ENCODE assay signal across 9 mouse cellular contexts in genomic region chr3:79813814-79814490, GRCm38 (mm10). TPM values are rescaled to one million over a fixed set of nuclear protein-coding genes. Genes with fewer than 3 reads are reported as not detected.
DNase-seq lines count a peak whose midpoint lies in the region; ATAC-seq and TF ChIP-seq lines count a peak whose summit lies in the region.
"Had no signal": no experiment of that assay in that cellular context is flagged by ENCODE, and none has a peak within 500 bp of the region (broad histone marks: within the 10 kb centered on the region; RNA-seq: fewer than 3 reads in every experiment).

No protein-coding gene starts in this region.

- in situ Hi-C loops in ES-E14 (cut with MboI; ENCODE audit: low sequenced_read_pairs in 2 of 2, unreplicated experiment in 2 of 2), result loop anchor here (5.0 to 25.0 kb wide), 2 partner anchors 147 to 852 kb away; no protein-coding TSS in a partner anchor

- peak overlapping the region; percentile 19; the same call in 1 of the 2 replicates for H3K4me2 ChIP-seq in forebrain, embryonic 12.5 days
- H3K4me2 ChIP-seq: lung, embryonic 15.5 days had no signal

- peak; percentile 46 for DNase-seq in ES-E14 (ENCODE audit: low read depth, low spot score)
- DNase-seq in c-Kit-positive CD71-positive TER-119-negative erythroid progenitor cells, embryonic 14.5 days (ENCODE audit: low read depth), result peak; percentile 65
- DNase-seq in hindbrain, embryonic 10.5 days (ENCODE audit: low spot score), result peak; percentile 76
- DNase-seq in layer of hippocampus, adult 9-11 months, result peak; percentile 78
- peak; percentile 79 for DNase-seq in lung, postnatal 14 days
- peak; percentile 59 for DNase-seq in retina, postnatal 7 days (ENCODE audit: low read depth, low spot score)
- DNase-seq in urinary bladder, adult 2 months (ENCODE audit: low spot score), result peak; percentile 53

- ATAC-seq in forebrain, embryonic 12.5 days (ENCODE audit: low FRiP score), result peak; percentile 88

- no peaks in the 10 kb centered on the region for H3K27me3 ChIP-seq in forebrain, embryonic 12.5 days
- H3K27me3 ChIP-seq in hindbrain, embryonic 10.5 days (ENCODE audit: insufficient read depth, poor library complexity, severe bottlenecking), result no peaks in the 10 kb centered on the region
- H3K27me3 ChIP-seq: lung, embryonic 15.5 days had no signal

- H3K9ac ChIP-seq in ES-E14 (ENCODE audit: insufficient read depth, low read depth, low read length, poor library complexity, severe bottlenecking), result no peak overlapping the region
- H3K9ac ChIP-seq in forebrain, embryonic 12.5 days, result no peak overlapping the region
- H3K9ac ChIP-seq: lung, embryonic 15.5 days had no signal

- H3K9me3 ChIP-seq in ES-E14 (ENCODE audit: control insufficient read depth, insufficient read depth, low read depth, low read length), result no peaks in the 10 kb centered on the region
- no peaks in the 10 kb centered on the region for H3K9me3 ChIP-seq in forebrain, embryonic 12.5 days
- H3K9me3 ChIP-seq in hindbrain, embryonic 10.5 days, result no peaks in the 10 kb centered on the region
- H3K9me3 ChIP-seq: lung, embryonic 15.5 days had no signal

- H3K36me3 ChIP-seq in ES-E14 (ENCODE audit: control insufficient read depth, insufficient read depth, low read length, poor library complexity, severe bottlenecking), result no peaks in the 10 kb centered on the region
- H3K36me3 ChIP-seq in forebrain, embryonic 12.5 days (replicated peaks), result no peaks in the 10 kb centered on the region
- H3K36me3 ChIP-seq in hindbrain, embryonic 10.5 days, result no peaks in the 10 kb centered on the region
- H3K36me3 ChIP-seq: lung, embryonic 15.5 days had no signal

- H3K27ac ChIP-seq in ES-E14 (ENCODE audit: insufficient read depth, low read depth, low read length, poor library complexity, severe bottlenecking), result no peak overlapping the region
- H3K27ac ChIP-seq in forebrain, embryonic 12.5 days, result no peak overlapping the region
- no peak overlapping the region for H3K27ac ChIP-seq in hindbrain, embryonic 10.5 days
- H3K27ac ChIP-seq: lung, embryonic 15.5 days had no signal

- 27% methylated on average over 19 of the region's 19 CpGs for WGBS in forebrain, embryonic 12.5 days
- WGBS in hindbrain, embryonic 10.5 days, result 32% methylated on average over 19 of the region's 19 CpGs

- H3K4me1 ChIP-seq in ES-E14 (ENCODE audit: control insufficient read depth in 2 of 2, insufficient read depth in 2 of 2, low read length in 2 of 2, poor library complexity in 1 of 2), result no peaks in the 10 kb centered on the region
- no peaks in the 10 kb centered on the region for H3K4me1 ChIP-seq in forebrain, embryonic 12.5 days
- no peaks in the 10 kb centered on the region for H3K4me1 ChIP-seq in hindbrain, embryonic 10.5 days (replicated peaks)
- H3K4me1 ChIP-seq: lung, embryonic 15.5 days had no signal

- no peak overlapping the region for H3K4me3 ChIP-seq in ES-E14 (ENCODE audit: insufficient read depth in 1 of 2, low read depth in 1 of 2, low read length in 2 of 2, poor library complexity in 1 of 2, severe bottlenecking in 1 of 2)
- H3K4me3 ChIP-seq in forebrain, embryonic 12.5 days (replicated peaks), result no peak overlapping the region
- H3K4me3 ChIP-seq in hindbrain, embryonic 10.5 days, result no peak overlapping the region
- H3K4me3 ChIP-seq: lung, embryonic 15.5 days had no signal

TF ChIP-seq in ES-E14, 5 proteins besides CTCF, POLR2A, EP300 and RAD21:
- TF ChIP-seq ZNF384 (IDR thresholded peaks at IDR 0.05; ENCODE audit: low read depth, low read length) (no peak), HCFC1 (IDR thresholded peaks at IDR 0.05; ENCODE audit: borderline replicate concordance, insufficient read depth, low read length) (no peak), ZC3H11A (IDR thresholded peaks at IDR 0.05; ENCODE audit: borderline replicate concordance, low read depth, low read length) (no peak; the same call in 1 of the 2 replicates), CHD2 (IDR thresholded peaks at IDR 0.05; ENCODE audit: low read depth, low read length) (no peak), MAFK (IDR thresholded peaks at IDR 0.05; ENCODE audit: insufficient read depth, low read depth, low read length) (no peak)

RNA-seq across cellular contexts. Expression of gene Tmem144, which starts 38.6 kb away (rescaled TPM):
- 5.4 and 5.9 TPM in 2 replicates for total RNA-seq in ES-E14 (2012; rRNA removed)
- 3.7 and 4.3 TPM in 2 replicates for polyA plus RNA-seq in forebrain, embryonic 12.5 days (2016; fragmentation: Nextera tagmentation; extraction: Ambion mirVana)
- 1.9 and 3.3 TPM in 2 replicates for polyA plus RNA-seq in hindbrain, embryonic 10.5 days (2016; fragmentation: Nextera tagmentation; extraction: Ambion mirVana)
- polyA plus RNA-seq in urinary bladder, adult 2 months (2012; rRNA removed), result 0.32 and 0.50 TPM in 2 replicates
